In the genomic region with DNA sequence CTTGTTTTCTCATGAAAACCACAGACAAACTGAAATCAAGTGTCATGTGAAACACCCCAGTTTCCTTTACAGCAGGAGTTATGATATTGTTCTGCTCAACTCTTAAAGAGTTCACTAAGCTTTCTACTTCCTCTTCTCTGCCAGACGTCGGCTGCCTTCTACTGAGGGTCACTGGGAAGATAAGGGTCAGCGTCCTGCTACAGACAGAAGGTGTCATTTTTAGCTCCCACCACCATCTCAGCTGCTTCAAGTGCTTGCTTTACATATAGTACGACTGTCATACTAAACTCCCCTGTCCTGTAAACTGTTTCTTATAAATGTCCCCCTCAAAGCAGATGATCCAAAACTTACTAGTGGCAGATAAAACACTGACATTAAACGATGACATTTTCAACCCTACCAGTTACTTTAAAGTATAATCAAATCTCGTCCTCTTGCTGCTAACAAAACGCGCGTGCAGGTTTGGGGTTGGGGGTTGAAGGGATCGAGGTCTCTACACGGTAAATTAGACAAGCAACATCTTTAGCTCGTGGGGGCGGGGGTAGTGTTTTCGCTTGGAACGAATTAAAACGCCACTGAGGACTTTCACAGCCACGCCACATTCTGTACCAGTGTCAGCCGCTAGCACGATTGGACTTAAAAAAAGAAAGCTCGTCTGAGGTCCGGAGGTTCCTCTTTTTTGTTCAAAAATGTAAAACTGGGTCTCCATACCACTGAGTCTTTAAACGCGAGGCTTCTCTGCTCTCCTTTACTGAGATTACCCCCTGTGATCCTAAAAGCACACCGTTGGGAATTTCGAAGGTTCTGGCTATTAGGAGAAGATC, we compare ENCODE assay signal across 8 mouse cellular contexts. TPM values are rescaled to one million over a fixed set of nuclear protein-coding genes. Genes with fewer than 3 reads are reported as not detected.
DNase-seq lines count a peak whose midpoint lies in the region; ATAC-seq and TF ChIP-seq lines count a peak whose summit lies in the region.

No protein-coding gene starts in this region.

- intact Hi-C loops in heart, postnatal 36 days (cut with DNase I), result loop anchor here (2.0 to 5.0 kb wide), 3 partner anchors 103 to 273 kb away; partner anchors contain the start of genes 0610010F05Rik and Ahsa2

- no peak for DNase-seq in cerebellum, adult 9-10 months
- peak; percentile 32 for DNase-seq in adrenal gland, postnatal 25 days
- peak; percentile 29 to 41 for DNase-seq in heart, postnatal 36 days
- DNase-seq in kidney, postnatal 4 days, result peak; percentile 24 to 51

- ATAC-seq in cerebellum, adult (ENCODE audit: insufficient number of reproducible peaks, low FRiP score, low TSS enrichment), result 0 out of 2 replicates have a peak, but pooled peaks have one; percentile 5
- ATAC-seq in megakaryocyte progenitor cell, adult 5-6 weeks (replicated peaks; ENCODE audit: poor library complexity), result peak; percentile 36

- under 1% methylated on average over 25 of the region's 25 CpGs for WGBS in small intestine, adult 2 months

- H3K27me3 ChIP-seq in small intestine, adult 2 months (ENCODE audit: control insufficient read depth, insufficient read depth, low read length), result no peaks in the 10 kb centered on the region

- peak overlapping the region; percentile 76 for H3K4me3 ChIP-seq in embryonic fibroblast, embryonic 13.5 days (ENCODE audit: insufficient read depth, low read length)
- peak overlapping the region; percentile 93 for H3K4me3 ChIP-seq in small intestine, adult 2 months (ENCODE audit: low read depth, low read length)

- TF ChIP-seq CTCF in embryonic fibroblast, embryonic 13.5 days (IDR thresholded peaks at IDR 0.05; ENCODE audit: borderline replicate concordance, insufficient read depth, low read length), result no peak
- no peak for TF ChIP-seq CTCF in small intestine, adult 2 months (IDR thresholded peaks at IDR 0.05; ENCODE audit: extremely low read depth, insufficient read length, insufficient replicate concordance, low read depth, low read length)

- H3K36me3 ChIP-seq in small intestine, adult 2 months (ENCODE audit: control insufficient read depth, insufficient read depth, low read length), result no peaks in the 10 kb centered on the region

- no peaks in the 10 kb centered on the region for H3K4me1 ChIP-seq in embryonic fibroblast, embryonic 13.5 days (ENCODE audit: control insufficient read depth, insufficient read depth, low read length)
- peaks cover 4% of the 10 kb centered on the region; the same call in 1 of the 2 replicates for H3K4me1 ChIP-seq in small intestine, adult 2 months (ENCODE audit: control insufficient read depth, insufficient read depth, insufficient read length, low read length)

- H3K27ac ChIP-seq in embryonic fibroblast, embryonic 13.5 days (ENCODE audit: insufficient read depth, low read length), result peak overlapping the region; percentile 94
- H3K27ac ChIP-seq in small intestine, adult 2 months (ENCODE audit: insufficient read depth, low read depth, low read length), result peak overlapping the region; percentile 93

- no peak for TF ChIP-seq POLR2A in embryonic fibroblast, embryonic 13.5 days (IDR thresholded peaks at IDR 0.05; ENCODE audit: low read depth, low read length)
- no peak for TF ChIP-seq POLR2A in small intestine, adult 2 months (IDR thresholded peaks at IDR 0.05; ENCODE audit: low read depth, low read length)

RNA-seq across cellular contexts. Expression of gene Rel, which starts 0.9 kb away (rescaled TPM):
- 8.2 and 8.7 TPM in 2 replicates for total RNA-seq in adrenal gland, postnatal 25 days (2021)
- polyA plus RNA-seq in embryonic fibroblast, embryonic 13.5 days (2011; ENCODE audit: insufficient read length, low read depth, missing spikeins), result 5.8 and 6.8 TPM in 2 replicates
- total RNA-seq in heart, postnatal 36 days (2021), result 1 to 10 TPM; 8.1 to 8.5 TPM
- 20.7 and 25.9 TPM in 2 replicates for total RNA-seq in megakaryocyte progenitor cell, adult 5-6 weeks (2015)
- total RNA-seq in megakaryocyte progenitor cell, adult 5-6 weeks (2017), result 8.1 and 8.9 TPM in 2 replicates
- 0.67 and 1.5 TPM in 2 replicates for polyA plus RNA-seq in small intestine, adult 2 months (2012; rRNA removed)
